Mouse (Mus musculus): ENCODE data around the gene Tnc. TPM values are rescaled to one million over a fixed set of nuclear protein-coding genes. Genes with fewer than 3 reads are reported as not detected.

Gene Tnc
- polyA plus RNA-seq, 1 experiment from 2014 or later, result 11.7 TPM

DNA sequence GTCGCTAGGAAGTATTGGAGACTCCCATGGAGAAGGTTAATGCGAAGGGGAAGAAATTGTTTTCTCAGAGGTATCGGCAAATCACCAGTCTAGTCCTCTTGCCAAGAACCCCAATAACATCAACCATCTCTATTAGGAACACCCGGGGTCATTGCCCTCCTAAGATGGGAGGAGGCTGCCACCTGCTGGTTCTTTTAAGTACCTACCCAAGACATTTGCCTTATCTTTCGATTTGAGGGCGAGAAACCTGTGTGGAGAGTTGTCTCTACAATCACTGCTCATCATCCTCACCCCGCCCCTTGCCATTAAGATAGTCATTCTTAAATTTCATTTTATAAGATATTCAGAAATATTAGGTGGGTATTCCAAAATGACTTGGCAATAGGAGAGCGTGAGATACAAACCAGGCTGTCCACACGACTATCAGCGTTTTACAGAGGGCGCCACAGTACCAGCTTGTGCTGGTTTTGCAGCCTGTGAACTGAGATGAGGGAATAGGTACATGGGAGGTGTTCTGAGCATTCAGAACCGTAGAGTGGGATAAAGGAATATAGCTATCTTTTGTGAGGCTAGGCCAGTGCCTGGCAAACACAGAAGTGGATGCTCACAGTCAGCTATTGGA is 98.6 kb downstream of the Tnc start:
- Histone ChIP-seq H3K4me1 (replicated peaks) (no peaks in the 10 kb centered on the region), H3K9ac (no peak overlapping the region), H3K27ac (replicated peaks) (no peak overlapping the region), H3K27me3 (no peaks in the 10 kb centered on the region), H3K9me3 (no peaks in the 10 kb centered on the region), H3K4me2 (no peak overlapping the region), H3K36me3 (no peaks in the 10 kb centered on the region), H3K4me3 (no peak overlapping the region)
- WGBS, result 39% methylated on average over 12 of the region's 12 CpGs
- ATAC-seq (ENCODE audit: low read depth), result peak; percentile 74; the same call in 1 of the 2 replicates

DNA sequence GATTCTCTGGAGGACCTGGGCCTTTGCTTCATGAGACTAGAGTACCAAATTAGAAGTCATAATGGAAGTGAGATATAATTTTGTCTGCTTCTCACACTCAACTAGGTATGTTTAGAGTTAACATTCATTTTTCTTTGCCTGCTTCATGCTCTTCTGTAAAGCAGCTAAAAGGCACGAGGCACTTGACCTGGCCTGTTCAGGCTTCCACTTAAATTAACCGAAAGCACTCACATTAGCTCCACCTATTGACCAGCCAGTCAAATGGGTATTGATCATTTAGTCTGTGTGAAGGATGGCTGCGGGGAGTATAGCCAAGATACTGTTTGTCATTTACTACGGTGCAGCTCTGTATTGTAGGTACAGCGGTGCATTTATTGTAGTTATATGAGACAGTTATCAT is 103.0 kb downstream of the Tnc start:
- no peak overlapping the region for H3K4me3 ChIP-seq
- no peaks in the 10 kb centered on the region for H3K9me3 ChIP-seq
- WGBS, result 60% methylated on average over 5 of the region's 5 CpGs
- H3K27ac ChIP-seq (replicated peaks), result no peak overlapping the region
- H3K9ac ChIP-seq, result no peak overlapping the region
- no peaks in the 10 kb centered on the region for H3K4me1 ChIP-seq (replicated peaks)
- H3K36me3 ChIP-seq, result no peaks in the 10 kb centered on the region
- ATAC-seq (ENCODE audit: low read depth), result no peak
- H3K4me2 ChIP-seq, result no peak overlapping the region
- H3K27me3 ChIP-seq, result no peaks in the 10 kb centered on the region

DNA sequence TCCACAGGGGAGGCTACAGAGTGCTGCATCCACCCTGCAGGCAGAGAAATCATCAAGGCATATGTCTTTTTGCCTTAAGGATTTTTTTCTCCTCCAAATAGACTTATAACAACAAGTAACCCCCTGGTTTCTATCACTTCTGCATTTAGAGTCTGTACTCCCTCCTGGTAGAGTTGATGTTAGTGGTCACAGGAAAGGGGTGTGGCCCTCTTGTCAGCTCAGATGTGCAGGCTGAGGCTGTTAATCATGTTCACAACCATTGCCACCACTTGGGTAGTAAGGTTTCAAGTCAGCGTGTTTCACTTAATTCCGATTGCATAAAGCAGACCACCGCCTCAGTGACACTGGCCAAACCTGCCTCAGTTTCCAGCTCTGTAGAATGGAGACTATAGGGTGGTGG is 103.9 kb downstream of the Tnc start:
- H3K4me2 ChIP-seq, result no peak overlapping the region
- no peak for ATAC-seq (ENCODE audit: low read depth)
- no peaks in the 10 kb centered on the region; the same call in 1 of the 2 replicates for H3K27me3 ChIP-seq
- WGBS, result 90% methylated on average over 3 of the region's 3 CpGs
- no peak overlapping the region for H3K4me3 ChIP-seq
- no peaks in the 10 kb centered on the region for H3K36me3 ChIP-seq
- no peaks in the 10 kb centered on the region for H3K4me1 ChIP-seq (replicated peaks)
- no peaks in the 10 kb centered on the region for H3K9me3 ChIP-seq
- no peak overlapping the region for H3K9ac ChIP-seq
- no peak overlapping the region for H3K27ac ChIP-seq (replicated peaks)

DNA sequence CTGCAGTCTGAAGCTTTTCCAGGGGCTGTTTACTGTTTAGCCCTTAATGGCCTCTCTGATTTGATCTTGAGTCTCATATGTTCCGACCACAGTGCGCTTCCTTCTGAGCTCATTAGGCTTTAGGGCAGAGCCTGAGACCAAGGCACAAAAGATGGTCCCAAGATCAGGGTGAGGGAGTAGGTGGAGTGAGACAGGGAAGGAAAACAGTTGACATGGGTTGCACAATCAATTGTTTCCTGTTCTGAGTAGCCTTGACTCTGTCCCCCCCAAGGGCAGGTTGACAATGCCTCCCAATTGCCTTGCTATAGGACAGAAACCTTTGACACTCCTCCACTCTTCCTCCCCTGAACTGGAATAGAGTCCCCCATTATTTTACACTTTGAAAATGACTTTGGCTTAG is 105.4 kb downstream of the Tnc start:
- Histone ChIP-seq H3K27me3 (no peaks in the 10 kb centered on the region; the same call in 1 of the 2 replicates), H3K36me3 (no peaks in the 10 kb centered on the region), H3K9me3 (no peaks in the 10 kb centered on the region), H3K27ac (replicated peaks) (no peak overlapping the region), H3K4me3 (no peak overlapping the region), H3K4me2 (no peak overlapping the region), H3K4me1 (replicated peaks) (no peaks in the 10 kb centered on the region), H3K9ac (no peak overlapping the region)
- no peak for ATAC-seq (ENCODE audit: low read depth)
- WGBS, result 93% methylated on average over 2 of the region's 2 CpGs

DNA sequence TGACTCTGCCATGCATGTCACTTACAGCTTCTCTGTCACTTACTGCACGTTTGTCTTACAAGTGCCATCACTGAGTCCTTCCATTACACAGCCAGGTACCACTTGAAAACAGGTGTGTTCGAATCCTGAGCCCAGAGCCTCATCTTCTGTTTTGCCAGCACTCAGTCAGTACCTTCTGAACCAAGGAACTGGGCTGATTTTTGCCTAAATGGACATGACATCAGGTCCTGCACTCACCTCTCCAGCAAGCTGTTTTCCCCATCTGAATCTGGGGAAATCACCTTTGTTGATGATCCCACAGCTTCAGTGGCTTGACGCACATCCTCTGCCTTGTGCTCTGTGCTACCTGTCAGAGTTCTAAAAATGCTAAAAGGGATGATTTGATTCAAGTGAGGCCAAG is 107.4 kb downstream of the Tnc start:
- no peaks in the 10 kb centered on the region; the same call in 1 of the 2 replicates for H3K27me3 ChIP-seq
- H3K36me3 ChIP-seq, result no peaks in the 10 kb centered on the region
- H3K9me3 ChIP-seq, result no peaks in the 10 kb centered on the region
- 77% methylated on average over 3 of the region's 3 CpGs for WGBS
- ATAC-seq (ENCODE audit: low read depth), result no peak
- no peaks in the 10 kb centered on the region for H3K4me1 ChIP-seq (replicated peaks)
- H3K9ac ChIP-seq, result no peak overlapping the region
- no peak overlapping the region for H3K27ac ChIP-seq (replicated peaks)
- no peak overlapping the region for H3K4me2 ChIP-seq
- H3K4me3 ChIP-seq, result no peak overlapping the region

DNA sequence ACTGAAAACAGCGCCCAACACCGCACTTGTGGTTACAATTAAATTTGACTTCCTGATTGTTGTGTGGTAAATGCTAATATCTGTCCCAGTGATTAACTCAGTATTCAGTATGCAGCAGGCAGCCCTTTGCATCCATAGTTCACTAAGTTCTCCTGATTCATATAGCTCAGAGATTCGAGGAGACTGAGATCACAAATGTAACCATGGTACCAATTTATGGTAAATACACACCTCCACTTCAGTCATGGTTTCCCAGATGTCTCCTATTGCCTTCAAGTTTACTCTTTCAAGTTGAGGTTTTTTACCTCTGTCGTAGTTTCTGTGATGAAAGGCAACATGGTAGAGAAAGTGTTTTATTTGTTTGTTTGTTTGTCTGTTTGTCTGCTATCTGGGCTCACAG is 110.9 kb downstream of the Tnc start:
- H3K27me3 ChIP-seq, result no peaks in the 10 kb centered on the region; the same call in 1 of the 2 replicates
- WGBS, result 88% methylated on average over 4 of the region's 4 CpGs

DNA sequence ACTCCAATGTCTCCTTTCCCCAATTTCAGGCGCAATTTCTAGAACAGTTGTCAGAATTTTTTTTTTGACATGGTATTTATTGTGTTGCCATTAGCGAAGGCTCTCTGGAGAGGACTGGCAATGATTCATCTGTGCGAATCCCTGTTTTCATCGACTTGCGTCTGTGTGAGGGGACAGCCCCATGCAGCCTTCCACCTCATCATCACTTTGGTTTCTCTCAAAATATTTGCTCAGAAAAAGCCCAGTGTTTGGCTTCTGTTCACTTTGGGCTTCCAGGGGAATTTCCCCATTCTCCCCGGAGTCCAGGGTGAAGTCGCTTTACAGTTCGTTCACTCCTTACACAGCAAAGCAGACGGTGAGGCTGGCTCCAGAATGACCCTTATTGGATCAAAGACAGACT is 111.5 kb downstream of the Tnc start:
- no peak overlapping the region for H3K9ac ChIP-seq
- no peak overlapping the region for H3K4me2 ChIP-seq
- 0 out of 2 replicates have a peak, but pooled peaks cover 4% of the 10 kb centered on the region for H3K9me3 ChIP-seq
- no peak overlapping the region for H3K27ac ChIP-seq (replicated peaks)
- no peaks in the 10 kb centered on the region for H3K36me3 ChIP-seq
- ATAC-seq (ENCODE audit: low read depth), result no peak
- H3K27me3 ChIP-seq, result no peaks in the 10 kb centered on the region; the same call in 1 of the 2 replicates
- 86% methylated on average over 9 of the region's 9 CpGs for WGBS
- H3K4me1 ChIP-seq (replicated peaks), result no peaks in the 10 kb centered on the region
- H3K4me3 ChIP-seq, result no peak overlapping the region

More for the DNA sequence above, 110.9 kb downstream of the Tnc start:
- ATAC-seq (ENCODE audit: low read depth), result no peak
- Histone ChIP-seq H3K36me3 (no peaks in the 10 kb centered on the region), H3K9me3 (0 out of 2 replicates have a peak, but pooled peaks cover 4% of the 10 kb centered on the region), H3K9ac (no peak overlapping the region), H3K4me2 (no peak overlapping the region), H3K4me1 (replicated peaks) (no peaks in the 10 kb centered on the region), H3K4me3 (no peak overlapping the region), H3K27ac (replicated peaks) (no peak overlapping the region)

DNA sequence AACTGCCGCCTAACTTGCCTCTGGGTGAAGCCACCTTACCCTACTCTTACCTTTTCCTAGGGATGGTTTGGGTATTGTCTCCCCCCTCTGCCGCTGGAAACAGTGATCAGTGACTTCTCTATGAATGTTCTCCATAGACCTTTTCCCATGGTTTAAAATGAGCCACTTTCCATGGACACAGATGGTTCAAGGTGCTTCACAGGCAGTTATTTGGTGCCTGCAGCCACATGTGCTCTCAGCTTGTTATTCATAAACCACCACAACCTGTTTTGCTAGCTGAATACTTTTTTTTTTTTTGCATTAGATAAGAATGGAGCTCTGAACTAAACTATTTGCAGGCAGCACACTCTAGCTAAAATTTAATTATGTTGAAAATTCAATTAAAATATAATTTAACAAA is 116.0 kb downstream of the Tnc start:
- no peak overlapping the region for H3K4me3 ChIP-seq
- H3K9ac ChIP-seq, result no peak overlapping the region
- H3K9me3 ChIP-seq, result 0 out of 2 replicates have a peak, but pooled peaks cover 4% of the 10 kb centered on the region
- H3K36me3 ChIP-seq, result no peaks in the 10 kb centered on the region
- H3K4me1 ChIP-seq (replicated peaks), result no peaks in the 10 kb centered on the region
- H3K27ac ChIP-seq (replicated peaks), result no peak overlapping the region
- WGBS, result 91% methylated on average over 2 of the region's 2 CpGs
- H3K27me3 ChIP-seq, result no peaks in the 10 kb centered on the region
- no peak overlapping the region for H3K4me2 ChIP-seq
- no peak for ATAC-seq (ENCODE audit: low read depth)

DNA sequence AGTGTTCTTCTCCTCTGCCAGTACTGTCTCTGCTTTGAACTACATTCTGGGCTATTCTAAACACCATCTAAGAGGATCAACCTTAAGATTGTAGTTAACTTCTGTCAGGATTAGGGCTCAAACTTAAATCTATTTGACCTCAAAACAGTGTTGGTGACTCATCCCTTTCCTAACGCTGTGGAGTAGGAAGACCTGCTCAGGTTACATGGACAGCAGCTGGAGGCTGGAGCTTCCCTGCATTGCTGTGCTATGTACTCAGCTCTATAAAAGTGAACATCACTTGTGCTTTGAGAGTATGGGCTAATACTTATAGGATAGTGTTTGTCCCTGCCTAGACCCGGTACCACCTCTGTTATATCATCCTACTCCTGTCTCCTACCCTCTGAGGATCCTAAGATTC is 117.3 kb downstream of the Tnc start:
- Histone ChIP-seq H3K27ac (replicated peaks) (no peak overlapping the region), H3K4me2 (no peak overlapping the region), H3K4me1 (replicated peaks) (no peaks in the 10 kb centered on the region), H3K36me3 (no peaks in the 10 kb centered on the region), H3K9ac (no peak overlapping the region), H3K9me3 (0 out of 2 replicates have a peak, but pooled peaks cover 4% of the 10 kb centered on the region), H3K27me3 (no peaks in the 10 kb centered on the region), H3K4me3 (no peak overlapping the region)
- WGBS, result 78% methylated on average over 2 of the region's 2 CpGs
- ATAC-seq (ENCODE audit: low read depth), result no peak

DNA sequence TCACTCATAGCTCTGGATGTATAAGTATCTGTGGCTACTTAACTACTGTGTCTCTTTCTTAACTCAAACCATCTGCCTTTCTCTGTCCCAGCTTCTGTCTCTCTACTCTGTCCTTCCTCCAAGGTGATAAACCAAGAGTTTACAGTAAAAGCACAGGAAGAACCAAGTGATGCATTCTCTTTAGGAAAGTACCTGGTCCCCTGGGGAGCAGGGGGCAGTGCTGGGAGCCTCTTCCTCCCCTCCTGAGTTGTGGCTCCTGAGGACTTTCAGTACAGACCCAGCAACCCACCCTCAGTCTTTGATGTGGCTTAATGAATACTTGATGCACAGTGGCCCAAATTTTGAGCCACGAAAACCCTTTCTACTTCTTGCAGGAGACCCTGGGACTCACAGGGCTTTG is 118.6 kb downstream of the Tnc start:
- no peaks in the 10 kb centered on the region for H3K27me3 ChIP-seq
- H3K4me1 ChIP-seq (replicated peaks), result no peaks in the 10 kb centered on the region
- no peak overlapping the region for H3K4me2 ChIP-seq
- 78% methylated on average over 1 of the region's 1 CpGs for WGBS
- H3K9me3 ChIP-seq, result 0 out of 2 replicates have a peak, but pooled peaks cover 4% of the 10 kb centered on the region
- no peak overlapping the region for H3K4me3 ChIP-seq
- H3K27ac ChIP-seq (replicated peaks), result no peak overlapping the region
- no peak overlapping the region for H3K9ac ChIP-seq
- ATAC-seq (ENCODE audit: low read depth), result no peak
- no peaks in the 10 kb centered on the region for H3K36me3 ChIP-seq

DNA sequence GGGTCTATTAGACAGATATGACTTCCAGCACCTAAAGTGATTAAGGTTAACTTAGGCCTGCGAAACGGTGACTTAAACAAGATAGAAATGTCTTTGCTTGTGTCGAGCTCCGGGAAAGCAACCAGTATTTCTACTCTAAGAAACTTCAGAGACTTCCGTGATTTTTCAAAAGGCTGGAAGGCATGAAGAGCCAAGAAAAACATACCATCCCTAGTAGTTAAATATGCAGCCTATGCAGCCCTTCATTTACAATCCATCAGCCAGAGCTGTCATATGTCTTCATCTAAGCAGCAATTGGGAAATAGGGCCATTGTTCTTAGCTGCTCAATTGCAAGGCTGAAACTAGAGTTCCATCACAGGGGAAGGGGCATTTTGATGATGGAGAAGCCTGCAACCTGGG is 129.6 kb downstream of the Tnc start:
- Histone ChIP-seq H3K9ac (no peak overlapping the region), H3K4me2 (no peak overlapping the region), H3K27me3 (no peaks in the 10 kb centered on the region), H3K27ac (replicated peaks) (no peak overlapping the region), H3K4me3 (no peak overlapping the region), H3K36me3 (no peaks in the 10 kb centered on the region), H3K4me1 (replicated peaks) (no peaks in the 10 kb centered on the region), H3K9me3 (no peaks in the 10 kb centered on the region)
- WGBS, result 79% methylated on average over 5 of the region's 5 CpGs
- no peak for ATAC-seq (ENCODE audit: low read depth)

DNA sequence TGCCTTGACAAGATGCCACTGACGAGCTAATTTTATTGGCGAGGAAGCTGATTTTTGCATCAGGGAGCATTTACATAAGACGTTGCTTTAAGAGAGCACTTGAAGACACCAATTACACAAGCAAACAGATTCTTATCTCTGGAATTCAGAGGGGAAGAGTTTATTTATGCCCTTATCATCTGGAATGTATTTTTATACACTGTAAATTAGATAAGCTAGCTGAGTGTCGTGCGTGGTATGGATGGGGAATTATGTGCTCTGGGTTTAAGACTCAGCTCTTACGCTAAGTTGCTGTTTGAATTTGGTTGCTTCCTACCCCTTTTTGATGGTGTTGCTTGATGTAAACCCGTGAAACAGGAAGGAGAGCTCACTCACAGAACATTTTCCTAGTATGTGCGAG is 130.1 kb downstream of the Tnc start:
- 80% methylated on average over 8 of the region's 8 CpGs for WGBS
- no peaks in the 10 kb centered on the region for H3K36me3 ChIP-seq
- ATAC-seq (ENCODE audit: low read depth), result no peak
- no peaks in the 10 kb centered on the region for H3K4me1 ChIP-seq (replicated peaks)
- H3K4me2 ChIP-seq, result no peak overlapping the region
- H3K9ac ChIP-seq, result no peak overlapping the region
- no peaks in the 10 kb centered on the region for H3K27me3 ChIP-seq
- no peak overlapping the region for H3K27ac ChIP-seq (replicated peaks)
- no peak overlapping the region for H3K4me3 ChIP-seq
- H3K9me3 ChIP-seq, result no peaks in the 10 kb centered on the region

DNA sequence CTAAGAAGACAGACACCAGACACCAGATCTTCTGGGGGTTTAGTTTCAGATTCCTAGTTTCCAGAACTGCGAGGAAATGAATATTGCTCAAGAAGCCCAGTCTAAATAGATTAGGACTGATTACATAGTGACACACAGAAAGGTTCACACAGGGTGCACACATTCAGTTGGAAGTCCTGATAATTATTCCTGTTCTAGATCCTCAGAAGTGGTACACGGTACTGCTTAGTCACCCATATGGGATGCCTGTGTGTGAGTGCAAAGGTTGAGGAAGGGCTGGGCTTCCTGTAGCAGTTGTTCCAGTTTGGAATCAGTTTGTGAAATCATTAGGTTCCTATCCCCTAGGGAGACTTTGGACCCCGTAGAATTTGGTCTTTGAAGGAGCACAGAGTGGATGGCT is 130.5 kb downstream of the Tnc start:
- no peak overlapping the region for H3K4me3 ChIP-seq
- H3K4me1 ChIP-seq (replicated peaks), result no peaks in the 10 kb centered on the region
- no peaks in the 10 kb centered on the region for H3K36me3 ChIP-seq
- no peaks in the 10 kb centered on the region for H3K27me3 ChIP-seq
- H3K27ac ChIP-seq (replicated peaks), result no peak overlapping the region
- ATAC-seq (ENCODE audit: low read depth), result no peak
- H3K9me3 ChIP-seq, result no peaks in the 10 kb centered on the region
- WGBS, result 90% methylated on average over 3 of the region's 3 CpGs
- H3K4me2 ChIP-seq, result no peak overlapping the region
- no peak overlapping the region for H3K9ac ChIP-seq

Measured in neural tube, embryonic 13.5 days (tissue).